Mouse (Mus musculus) brain, adult 10 weeks (tissue): Measurements from ENCODE around the gene Tnfsf12. TPM values are rescaled to one million over a fixed set of nuclear protein-coding genes. Genes with fewer than 3 reads are reported as not detected.

ENCODE experiments used
- polyA plus RNA-seq: library from polyadenylated mRNA; stranded (reverse); fragments of 350-450 nt; fragmentation: Illumina TruSeq; extraction: RNeasy Lipid Tissue Mini Kit (QIAGEN cat#74804); gene quantifications from one replicate; pipeline ENCODE4 v1.2.3, GENCODE M21; 2015; ENCODE audit warnings: low read depth, low replicate concordance

Tnfsf12 gene
- polyA plus RNA-seq, result 14.5 TPM

GRCm38 (mm10) chr11:69695361-69696181 is at the start of gene Tnfsf12, which contains the start of gene Tnfsfm13:
Gene Tnfsf12, minus strand, starts transcription at chr11:69695849.
Gene Tnfsfm13, minus strand, starts transcription at chr11:69696098.

GRCm38 (mm10) chr11:69685526-69686148 is 10.0 kb downstream of the Tnfsf12 start, which contains the start of gene Tnfsf13:
Gene Tnfsf13, minus strand, starts transcription at chr11:69685784.

GRCm38 (mm10) chr11:69681314-69682208 is 14.1 kb downstream of the Tnfsf12 start, which contains the start of gene Senp3:
Gene Senp3, minus strand, starts transcription at chr11:69682084.

GRCm38 (mm10) chr11:69672211-69672706 is 23.4 kb downstream of the Tnfsf12 start, which contains the start of gene Eif4a1:
Gene Eif4a1, minus strand, starts transcription at chr11:69672423.

GRCm38 (mm10) chr11:69665961-69666664 is 29.5 kb downstream of the Tnfsf12 start, which contains the start of gene Cd68:
Gene Cd68, minus strand, starts transcription at chr11:69666153.

GRCm38 (mm10) chr11:69662213-69662966 is 33.3 kb downstream of the Tnfsf12 start, which contains the start of gene Mpdu1:
Gene Mpdu1, minus strand, starts transcription at chr11:69662642.

GRCm38 (mm10) chr11:69655264-69656064 is 40.2 kb downstream of the Tnfsf12 start, which contains the start of gene Sox15:
Gene Sox15, plus strand, starts transcription at chr11:69655314.

Other genes starting within 250 kb of the Tnfsf12 start
- 1.4 TPM for gene Dnah2, start 146.7 kb downstream of the Tnfsf12 start, polyA plus RNA-seq
- gene Efnb3, start 135.6 kb downstream of the Tnfsf12 start, polyA plus RNA-seq, result 78.5 TPM
- 12.1 TPM for gene Wrap53, start 115.6 kb downstream of the Tnfsf12 start, polyA plus RNA-seq
- gene Trp53, start 115.5 kb downstream of the Tnfsf12 start, polyA plus RNA-seq, result 21.0 TPM
- gene Atp1b2, start 89.9 kb downstream of the Tnfsf12 start, polyA plus RNA-seq, result 372 TPM
- gene Shbg, start 77.9 kb downstream of the Tnfsf12 start, polyA plus RNA-seq, result not detected
- 20.6 TPM for gene Sat2, start 73.8 kb downstream of the Tnfsf12 start, polyA plus RNA-seq
- gene Fxr2, start 62.9 kb downstream of the Tnfsf12 start, polyA plus RNA-seq, result 92.2 TPM
- gene Sox15, start 40.5 kb downstream of the Tnfsf12 start, polyA plus RNA-seq, result not detected
- 97.8 TPM for gene Mpdu1, start 33.2 kb downstream of the Tnfsf12 start, polyA plus RNA-seq
- 18.2 TPM for gene Cd68, start 29.7 kb downstream of the Tnfsf12 start, polyA plus RNA-seq
- gene Eif4a1, start 23.4 kb downstream of the Tnfsf12 start, polyA plus RNA-seq, result 435 TPM
- 110 TPM for gene Senp3, start 13.8 kb downstream of the Tnfsf12 start, polyA plus RNA-seq
- 4.0 TPM for gene Tnfsf13, start 10.1 kb downstream of the Tnfsf12 start, polyA plus RNA-seq
- 2.1 TPM for gene Tnfsfm13, start 249 bp upstream of the Tnfsf12 start, polyA plus RNA-seq
- gene Polr2a, start 62.8 kb upstream of the Tnfsf12 start, polyA plus RNA-seq, result 26.2 TPM
- gene Slc35g3, start 66.1 kb upstream of the Tnfsf12 start, polyA plus RNA-seq, result not detected
- gene Zbtb4, start 70.1 kb upstream of the Tnfsf12 start, polyA plus RNA-seq, result 61.8 TPM
- gene Chrnb1, start 100.1 kb upstream of the Tnfsf12 start, polyA plus RNA-seq, result 0.61 TPM
- gene Fgf11, start 106.0 kb upstream of the Tnfsf12 start, polyA plus RNA-seq, result 16.9 TPM
- gene Tmem102, start 109.8 kb upstream of the Tnfsf12 start, polyA plus RNA-seq, result not detected
- gene Gm39566, start 119.4 kb upstream of the Tnfsf12 start, polyA plus RNA-seq, result not detected
- gene Spem2, start 122.6 kb upstream of the Tnfsf12 start, polyA plus RNA-seq, result not detected
- not detected for gene Spem1, start 126.3 kb upstream of the Tnfsf12 start, polyA plus RNA-seq
- gene Nlgn2, start 141.9 kb upstream of the Tnfsf12 start, polyA plus RNA-seq, result 101 TPM
- 280 TPM for gene Tmem256, start 142.7 kb upstream of the Tnfsf12 start, polyA plus RNA-seq
- gene Plscr3, start 150.5 kb upstream of the Tnfsf12 start, polyA plus RNA-seq, result 18.8 TPM
- gene Tnk1, start 162.9 kb upstream of the Tnfsf12 start, polyA plus RNA-seq, result not detected
- not detected for gene Tmem95, start 182.2 kb upstream of the Tnfsf12 start, polyA plus RNA-seq
- 1.7 TPM for gene Kctd11, start 185.6 kb upstream of the Tnfsf12 start, polyA plus RNA-seq
- not detected for gene Acap1, start 199.7 kb upstream of the Tnfsf12 start, polyA plus RNA-seq
- 0.33 TPM for gene 2810408A11Rik, start 205.1 kb upstream of the Tnfsf12 start, polyA plus RNA-seq
- gene Neurl4, start 205.2 kb upstream of the Tnfsf12 start, polyA plus RNA-seq, result 63.2 TPM
- 35.4 TPM for gene Gps2, start 218.0 kb upstream of the Tnfsf12 start, polyA plus RNA-seq
- 640 TPM for gene Eif5a, start 226.1 kb upstream of the Tnfsf12 start, polyA plus RNA-seq
- 4.8 TPM for gene Ybx2, start 239.9 kb upstream of the Tnfsf12 start, polyA plus RNA-seq